Comparison of ENCODE assay signal across 26 mouse cellular contexts in genomic region chr11:63201989-63202535, GRCm38 (mm10).
A peak's percentile ranks its signal among the peaks of the same experiment; 100 is the strongest.
DNase-seq lines count a peak whose midpoint lies in the region; ATAC-seq and TF ChIP-seq lines count a peak whose summit lies in the region.
"Had no signal": no experiment of that assay in that cellular context is flagged by ENCODE, and none has a peak within 500 bp of the region (broad histone marks: within the 10 kb centered on the region; RNA-seq: fewer than 3 reads in every experiment).

No protein-coding gene starts in this region.

- H3K27ac ChIP-seq in forebrain, embryonic 10.5 days: peak overlapping the region; percentile 30; the same call in 1 of the 2 replicates
- no peak overlapping the region for H3K27ac ChIP-seq in forebrain, postnatal 0 days (ENCODE audit: low read depth, low read length)
- H3K27ac ChIP-seq in limb, embryonic 11.5 days (replicated peaks; ENCODE audit: low read depth, low read length): no peak overlapping the region
- no peak overlapping the region for H3K27ac ChIP-seq in limb, embryonic 10.5 days
- H3K27ac ChIP-seq: embryonic facial prominence, embryonic 12.5 days; embryonic facial prominence, embryonic 15.5 days; forebrain, embryonic 13.5 days; heart, adult 2 months; heart, embryonic 10.5 days; heart, embryonic 13.5 days; hindbrain, embryonic 14.5 days; hindbrain, postnatal 0 days had no signal

- H3K4me3 ChIP-seq in forebrain, embryonic 10.5 days: no peak overlapping the region
- no peak overlapping the region for H3K4me3 ChIP-seq in forebrain, postnatal 0 days (ENCODE audit: low read depth, low read length)
- no peak overlapping the region for H3K4me3 ChIP-seq in limb, embryonic 11.5 days (ENCODE audit: low read depth, low read length)
- no peak overlapping the region for H3K4me3 ChIP-seq in limb, embryonic 10.5 days
- H3K4me3 ChIP-seq: embryonic facial prominence, embryonic 12.5 days; embryonic facial prominence, embryonic 15.5 days; forebrain, embryonic 13.5 days; heart, adult 2 months; heart, embryonic 10.5 days; heart, embryonic 13.5 days had no signal

- no peak for TF ChIP-seq POLR2A in brain, embryonic 14.5 days (IDR thresholded peaks at IDR 0.05; ENCODE audit: borderline replicate concordance, extremely low read depth, insufficient read depth, insufficient read length, poor library complexity, severe bottlenecking)

- 66% methylated on average over 3 of the region's 3 CpGs for WGBS in forebrain, embryonic 10.5 days
- WGBS in forebrain, postnatal 0 days: 28% methylated on average over 3 of the region's 3 CpGs
- 78% methylated on average over 3 of the region's 3 CpGs for whole genome bisulfite sequencing in limb, embryonic 11.5 days
- WGBS in limb, embryonic 10.5 days: 87% methylated on average over 3 of the region's 3 CpGs

- H3K36me3 ChIP-seq in forebrain, embryonic 10.5 days (replicated peaks): no peaks in the 10 kb centered on the region
- H3K36me3 ChIP-seq in forebrain, postnatal 0 days (ENCODE audit: insufficient read depth): no peaks in the 10 kb centered on the region
- no peaks in the 10 kb centered on the region for H3K36me3 ChIP-seq in limb, embryonic 11.5 days (ENCODE audit: control insufficient read depth, insufficient read depth, low read length)
- H3K36me3 ChIP-seq in limb, embryonic 10.5 days: no peaks in the 10 kb centered on the region
- H3K36me3 ChIP-seq: embryonic facial prominence, embryonic 12.5 days; embryonic facial prominence, embryonic 15.5 days; heart, embryonic 10.5 days; heart, embryonic 13.5 days had no signal

- DNase-seq in forebrain, embryonic 10.5 days (ENCODE audit: extremely low spot score, low spot score): no peak
- DNase-seq in forebrain, postnatal 0 days: no peak
- peak; percentile 12 for DNase-seq in limb, embryonic 11.5 days (ENCODE audit: low spot score)
- no peak for DNase-seq in limb, embryonic 10.5 days (ENCODE audit: low spot score)
- DNase-seq in brain, embryonic 14.5 days (ENCODE audit: low read depth): peak; percentile 19
- no peak for DNase-seq in spleen, postnatal 10 days (ENCODE audit: low spot score in 2 of 2)
- DNase-seq: adrenal gland, postnatal 10 days; adrenal gland, postnatal 36 days; cerebellum, adult 11 months; cerebellum, adult 2 months; cerebellum, adult 9-11 months; cerebellum, postnatal 25 days; gastrocnemius, postnatal 10 days; gastrocnemius, postnatal 36 days; heart, adult 2 months; heart, postnatal 14 days; heart, postnatal 4 days; kidney, adult 11 months had no signal

- no peak for TF ChIP-seq CTCF in forebrain, postnatal 0 days (IDR thresholded peaks at IDR 0.05; ENCODE audit: low read depth)
- TF ChIP-seq CTCF in brain, embryonic 14.5 days (IDR thresholded peaks at IDR 0.05; ENCODE audit: borderline replicate concordance, extremely low read depth, insufficient read depth, insufficient read length): no peak

- ATAC-seq in forebrain, postnatal 0 days: no peak
- ATAC-seq in limb, embryonic 11.5 days (ENCODE audit: insufficient number of reproducible peaks, low FRiP score, low TSS enrichment, low read depth): no peak
- ATAC-seq: forebrain, embryonic 13.5 days; hindbrain, postnatal 0 days; inflammation-experienced regulatory T-cells, adult 6 months had no signal

- H3K9me3 ChIP-seq in forebrain, embryonic 10.5 days: peaks cover 22% of the 10 kb centered on the region
- no peaks in the 10 kb centered on the region for H3K9me3 ChIP-seq in forebrain, postnatal 0 days (ENCODE audit: low read length)
- H3K9me3 ChIP-seq in limb, embryonic 11.5 days (ENCODE audit: control insufficient read depth, low read length): no peaks in the 10 kb centered on the region
- H3K9me3 ChIP-seq in limb, embryonic 10.5 days (replicated peaks): 0 out of 2 replicates have a peak, but pooled peaks cover 3% of the 10 kb centered on the region

- H3K9ac ChIP-seq in forebrain, postnatal 0 days: no peak overlapping the region
- no peak overlapping the region for H3K9ac ChIP-seq in limb, embryonic 11.5 days (ENCODE audit: low read length)
- H3K9ac ChIP-seq: embryonic facial prominence, embryonic 12.5 days; embryonic facial prominence, embryonic 15.5 days; forebrain, embryonic 13.5 days; heart, embryonic 13.5 days; hindbrain, embryonic 14.5 days had no signal

- H3K4me1 ChIP-seq in forebrain, embryonic 10.5 days: peaks cover 12% of the 10 kb centered on the region; the same call in 1 of the 2 replicates
- no peaks in the 10 kb centered on the region for H3K4me1 ChIP-seq in forebrain, postnatal 0 days (ENCODE audit: insufficient read depth)
- no peaks in the 10 kb centered on the region for H3K4me1 ChIP-seq in limb, embryonic 11.5 days (ENCODE audit: control insufficient read depth, insufficient read depth, low read length)
- H3K4me1 ChIP-seq in limb, embryonic 10.5 days: no peaks in the 10 kb centered on the region
- H3K4me1 ChIP-seq: embryonic facial prominence, embryonic 12.5 days; embryonic facial prominence, embryonic 15.5 days; forebrain, embryonic 13.5 days; heart, embryonic 10.5 days; heart, embryonic 13.5 days had no signal

- no peak overlapping the region for H3K4me2 ChIP-seq in forebrain, postnatal 0 days (ENCODE audit: low read depth)
- H3K4me2 ChIP-seq in limb, embryonic 11.5 days (ENCODE audit: low read depth, severe bottlenecking): no peak overlapping the region
- H3K4me2 ChIP-seq: embryonic facial prominence, embryonic 12.5 days; embryonic facial prominence, embryonic 15.5 days; forebrain, embryonic 13.5 days; heart, embryonic 13.5 days; hindbrain, embryonic 14.5 days had no signal

- no peaks in the 10 kb centered on the region for H3K27me3 ChIP-seq in forebrain, embryonic 10.5 days (ENCODE audit: poor library complexity, severe bottlenecking)
- H3K27me3 ChIP-seq in forebrain, postnatal 0 days (ENCODE audit: insufficient read depth, low read length): no peaks in the 10 kb centered on the region
- H3K27me3 ChIP-seq in limb, embryonic 11.5 days (ENCODE audit: control insufficient read depth, insufficient read depth, low read length): no peaks in the 10 kb centered on the region
- H3K27me3 ChIP-seq in limb, embryonic 10.5 days (ENCODE audit: low read depth, poor library complexity, severe bottlenecking): no peaks in the 10 kb centered on the region
- H3K27me3 ChIP-seq: embryonic facial prominence, embryonic 12.5 days; embryonic facial prominence, embryonic 15.5 days; forebrain, embryonic 13.5 days; heart, embryonic 13.5 days had no signal

Comparison
In these comparisons a context has a peak if more than half of its experiments do, and no peak if none do; other contexts are left out.
1. DNase-seq: peak in limb, embryonic 11.5 days (single experiment) and brain, embryonic 14.5 days (single experiment); none in forebrain, embryonic 10.5 days (single experiment), forebrain, postnatal 0 days (single experiment), limb, embryonic 10.5 days (single experiment) and spleen, postnatal 10 days (0 of 2).